8 mouse cellular contexts compared by ENCODE assay signal in the genomic region with DNA sequence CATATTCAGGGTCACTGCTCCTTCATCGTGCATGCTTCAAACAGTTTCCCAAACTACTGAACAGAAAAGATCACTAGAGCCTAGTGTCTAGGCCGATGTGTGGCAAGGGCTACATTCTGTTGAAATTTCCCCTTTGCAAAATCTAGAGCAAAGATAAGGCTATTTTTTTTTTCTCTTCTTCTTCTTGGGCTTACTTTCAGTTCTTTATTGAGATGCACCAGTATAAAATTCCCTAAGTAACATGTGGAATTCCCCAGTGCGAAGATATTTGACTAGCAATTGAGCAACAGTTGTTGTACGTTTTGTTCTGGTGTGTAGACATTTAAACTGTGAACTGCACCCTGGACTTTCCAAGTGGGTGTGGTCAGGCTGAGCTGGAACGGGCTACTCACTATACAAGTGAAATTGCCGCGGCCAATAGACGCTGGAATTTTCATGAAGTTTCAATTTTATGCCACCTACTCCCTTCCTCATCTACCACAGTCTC. TPM values are rescaled to one million over a fixed set of nuclear protein-coding genes. Genes with fewer than 3 reads are reported as not detected.
DNase-seq lines count a peak whose midpoint lies in the region; ATAC-seq and TF ChIP-seq lines count a peak whose summit lies in the region.

No protein-coding gene starts in this region.

- no peaks in the 10 kb centered on the region for H3K9me3 ChIP-seq in kidney, embryonic 15.5 days (replicated peaks)
- no peaks in the 10 kb centered on the region for H3K9me3 ChIP-seq in midbrain, embryonic 14.5 days (ENCODE audit: control insufficient read depth, low read length)

- no peak for TF ChIP-seq CTCF in kidney, adult 2 months (conservative IDR thresholded peaks at IDR 0.05; ENCODE audit: insufficient read depth, insufficient read length, low read depth, low read length)

- H3K36me3 ChIP-seq in kidney, adult 2 months (ENCODE audit: control insufficient read depth, insufficient read depth, low read length) = peaks cover 5% of the 10 kb centered on the region
- H3K36me3 ChIP-seq in kidney, embryonic 15.5 days = peaks cover 27% of the 10 kb centered on the region
- H3K36me3 ChIP-seq in midbrain, embryonic 14.5 days (ENCODE audit: control insufficient read depth, insufficient read depth, low read length) = peaks cover 12% of the 10 kb centered on the region; the same call in 1 of the 2 replicates

- peaks cover 17% of the 10 kb centered on the region for H3K4me1 ChIP-seq in kidney, adult 2 months (ENCODE audit: control insufficient read depth, insufficient read depth, low read length)
- H3K4me1 ChIP-seq in kidney, embryonic 15.5 days = peaks cover 8% of the 10 kb centered on the region
- 0 out of 2 replicates have a peak, but pooled peaks cover 2% of the 10 kb centered on the region for H3K4me1 ChIP-seq in midbrain, embryonic 14.5 days (ENCODE audit: control insufficient read depth, insufficient read depth, low read length)

- no peak for TF ChIP-seq POLR2A in kidney, adult 2 months (IDR thresholded peaks at IDR 0.05; ENCODE audit: low read depth, low read length)

- no peaks in the 10 kb centered on the region for H3K27me3 ChIP-seq in kidney, adult 2 months (replicated peaks; ENCODE audit: control insufficient read depth, insufficient read depth, low read length)
- H3K27me3 ChIP-seq in kidney, embryonic 15.5 days = no peaks in the 10 kb centered on the region
- H3K27me3 ChIP-seq in midbrain, embryonic 14.5 days (ENCODE audit: control insufficient read depth, insufficient read depth, low read length) = no peaks in the 10 kb centered on the region

- H3K4me2 ChIP-seq in kidney, embryonic 15.5 days = no peak overlapping the region
- no peak overlapping the region for H3K4me2 ChIP-seq in midbrain, embryonic 14.5 days (ENCODE audit: low read length)

- ATAC-seq in kidney, embryonic 15.5 days (replicated peaks; ENCODE audit: low FRiP score) = no peak
- no peak for ATAC-seq in midbrain, embryonic 14.5 days (ENCODE audit: low FRiP score, low TSS enrichment)

- peak; percentile 85 for DNase-seq in kidney, adult 2 months
- peak; percentile 34 for DNase-seq in fat pad, adult 2 months (ENCODE audit: extremely low read depth, low read depth, low spot score)
- DNase-seq in kidney, postnatal 14 days = peak; percentile 66
- peak; percentile 64 to 73 for DNase-seq in natural killer cell, adult 2 months (ENCODE audit: low spot score in 2 of 2)
- no peak for DNase-seq in right cerebral cortex, postnatal 4 days
- DNase-seq in midbrain, embryonic 14.5 days = no peak
- no peak for DNase-seq in urinary bladder, postnatal 25 days (ENCODE audit: low spot score)

- H3K27ac ChIP-seq in kidney, adult 2 months (ENCODE audit: insufficient read depth, low read depth, low read length) = peak overlapping the region; percentile 32; the same call in 1 of the 2 replicates
- no peak overlapping the region for H3K27ac ChIP-seq in kidney, embryonic 15.5 days
- no peak overlapping the region for H3K27ac ChIP-seq in midbrain, embryonic 14.5 days (replicated peaks; ENCODE audit: low read depth, low read length)

- WGBS in kidney, adult 2 months = 15% methylated on average over 8 of the region's 8 CpGs
- 67% methylated on average over 8 of the region's 8 CpGs for WGBS in kidney, embryonic 15.5 days
- WGBS in midbrain, embryonic 14.5 days = 65% methylated on average over 8 of the region's 8 CpGs

- no peak overlapping the region for H3K9ac ChIP-seq in kidney, embryonic 15.5 days
- H3K9ac ChIP-seq in midbrain, embryonic 14.5 days (replicated peaks; ENCODE audit: low read length) = no peak overlapping the region

- peak overlapping the region; percentile 15; the same call in 1 of the 2 replicates for H3K4me3 ChIP-seq in kidney, adult 2 months (ENCODE audit: insufficient read depth, low read depth, low read length)
- no peak overlapping the region for H3K4me3 ChIP-seq in kidney, embryonic 15.5 days (replicated peaks)
- H3K4me3 ChIP-seq in midbrain, embryonic 14.5 days (replicated peaks; ENCODE audit: low read depth, low read length) = no peak overlapping the region

RNA-seq across cellular contexts. Expression of gene Tnfaip3, which starts 6.2 kb away (rescaled TPM):
- polyA plus RNA-seq in kidney, adult 2 months (2012; rRNA removed) = 2.0 and 3.3 TPM in 2 replicates
- polyA plus RNA-seq in kidney, embryonic 15.5 days (2015; fragmentation: Nextera tagmentation; extraction: Ambion mirVana) = 2.8 and 2.9 TPM in 2 replicates
- 1.8 and 3.1 TPM in 2 replicates for polyA plus RNA-seq in midbrain, embryonic 14.5 days (2014; fragmentation: Nextera tagmentation; extraction: Ambion mirVana)

Comparison
In these comparisons a context has a peak if more than half of its experiments do, and no peak if none do; other contexts are left out.
1. DNase-seq: peak in kidney, adult 2 months (single experiment), fat pad, adult 2 months (single experiment), kidney, postnatal 14 days (single experiment) and natural killer cell, adult 2 months (2 of 2); none in right cerebral cortex, postnatal 4 days (single experiment), midbrain, embryonic 14.5 days (single experiment) and urinary bladder, postnatal 25 days (single experiment).